Mouse (Mus musculus): ENCODE data around the gene Hist2h2bb. TPM values are rescaled to one million over a fixed set of nuclear protein-coding genes. Genes with fewer than 3 reads are reported as not detected.

The Hist2h2bb gene
- polyA plus RNA-seq, 1 experiment = 3.6 TPM

DNA sequence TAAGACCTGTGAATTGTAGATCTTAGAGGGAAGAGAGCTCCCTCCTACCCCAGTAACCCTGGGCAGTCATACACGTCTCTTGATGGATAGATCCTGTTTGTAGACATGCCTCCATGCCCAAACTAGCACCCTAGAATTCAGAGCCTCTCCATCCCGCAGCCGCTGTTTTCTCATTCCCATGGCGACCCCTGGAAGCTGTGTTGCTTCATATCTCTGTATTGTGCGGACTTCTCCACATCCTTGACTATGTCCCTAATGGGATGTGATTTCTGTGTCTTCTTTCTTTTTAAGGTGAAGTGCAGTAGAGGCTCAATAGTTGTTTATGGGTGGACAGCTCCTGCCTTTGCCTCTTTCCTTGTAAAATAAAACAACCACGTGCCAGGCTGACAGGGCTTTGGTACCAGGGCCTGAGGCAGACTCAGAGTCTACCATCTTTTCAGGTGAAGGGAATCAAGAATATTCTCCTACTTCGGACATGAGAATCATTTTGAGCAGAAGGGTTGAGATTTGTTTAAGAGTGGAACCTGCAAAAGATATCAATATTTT, 5.1 kb upstream of the Hist2h2bb start:
- Histone ChIP-seq H3K4me3 (ENCODE audit: insufficient read depth, low read length) (peak overlapping the region; percentile 71), H3K27ac (ENCODE audit: insufficient read depth, low read depth, low read length) (peak overlapping the region; percentile 94), H3K4me1 (ENCODE audit: control insufficient read depth, insufficient read depth, low read length) (peaks cover 28% of the 10 kb centered on the region)
- TF ChIP-seq CTCF (IDR thresholded peaks at IDR 0.05; ENCODE audit: low read depth, low read length) (no peak), POLR2A (IDR thresholded peaks at IDR 0.05; ENCODE audit: borderline replicate concordance, low read depth, low read length) (no peak)

DNA sequence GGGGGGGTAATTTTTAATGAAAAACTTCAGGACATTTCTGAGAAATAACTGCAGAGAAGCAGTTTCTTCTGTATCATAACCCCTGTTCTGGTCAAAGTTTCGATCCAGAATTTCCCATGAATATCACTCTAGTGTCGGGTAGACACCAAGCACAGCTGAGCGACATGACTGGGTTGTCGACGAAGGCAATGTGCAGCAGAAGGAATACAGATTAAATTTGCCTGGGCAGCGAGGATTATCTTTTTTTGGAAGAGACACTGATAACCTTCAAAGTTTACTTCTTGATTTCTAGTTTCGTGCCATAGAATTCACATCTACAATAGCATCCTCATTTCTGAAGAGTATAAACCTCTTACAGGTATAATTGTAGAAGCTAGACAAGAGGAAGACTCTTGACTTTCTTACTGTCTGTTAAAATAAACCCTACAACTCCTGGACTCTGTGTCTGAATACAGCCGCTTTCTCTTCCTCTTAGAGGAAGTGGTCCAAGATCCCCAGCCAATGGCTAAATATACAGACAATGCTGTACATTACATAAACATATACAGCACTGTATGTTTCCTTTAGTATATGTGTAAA, 3.3 kb upstream of the Hist2h2bb start:
- Histone ChIP-seq H3K4me1 (ENCODE audit: control insufficient read depth, insufficient read depth, low read length) (peaks cover 26% of the 10 kb centered on the region), H3K27ac (ENCODE audit: insufficient read depth, low read depth, low read length) (no peak overlapping the region), H3K4me3 (ENCODE audit: insufficient read depth, low read length) (no peak overlapping the region)
- TF ChIP-seq CTCF (IDR thresholded peaks at IDR 0.05; ENCODE audit: low read depth, low read length) (no peak), POLR2A (IDR thresholded peaks at IDR 0.05; ENCODE audit: borderline replicate concordance, low read depth, low read length) (no peak)

DNA sequence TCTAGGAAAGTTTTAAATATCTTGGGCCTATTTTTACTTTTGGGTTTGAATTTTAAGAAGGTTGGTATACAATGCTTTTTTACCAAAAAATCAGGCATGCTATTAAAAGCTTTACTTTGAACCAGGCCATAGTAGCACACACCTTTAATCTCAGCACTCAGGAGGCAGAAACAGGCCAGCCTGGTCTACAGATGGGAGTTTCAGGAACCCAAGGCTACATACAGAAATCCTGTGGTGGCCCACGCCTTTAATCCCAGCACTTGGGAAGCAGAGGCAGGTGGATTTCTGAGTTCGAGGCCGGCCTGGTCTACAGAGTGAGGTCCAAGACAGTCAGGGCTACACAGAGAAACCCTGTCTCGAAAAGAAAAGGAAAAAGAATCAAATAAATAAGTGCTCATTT, 2.0 kb upstream of the Hist2h2bb start:
- no peak for TF ChIP-seq CTCF (IDR thresholded peaks at IDR 0.05; ENCODE audit: low read depth, low read length)
- TF ChIP-seq POLR2A (IDR thresholded peaks at IDR 0.05; ENCODE audit: borderline replicate concordance, low read depth, low read length) = no peak
- no peak overlapping the region for H3K4me3 ChIP-seq (ENCODE audit: insufficient read depth, low read length)
- peaks cover 20% of the 10 kb centered on the region for H3K4me1 ChIP-seq (ENCODE audit: control insufficient read depth, insufficient read depth, low read length)
- 0 out of 2 replicates have a peak overlapping the region, but pooled peaks have one; percentile 24 for H3K27ac ChIP-seq (ENCODE audit: insufficient read depth, low read depth, low read length)

DNA sequence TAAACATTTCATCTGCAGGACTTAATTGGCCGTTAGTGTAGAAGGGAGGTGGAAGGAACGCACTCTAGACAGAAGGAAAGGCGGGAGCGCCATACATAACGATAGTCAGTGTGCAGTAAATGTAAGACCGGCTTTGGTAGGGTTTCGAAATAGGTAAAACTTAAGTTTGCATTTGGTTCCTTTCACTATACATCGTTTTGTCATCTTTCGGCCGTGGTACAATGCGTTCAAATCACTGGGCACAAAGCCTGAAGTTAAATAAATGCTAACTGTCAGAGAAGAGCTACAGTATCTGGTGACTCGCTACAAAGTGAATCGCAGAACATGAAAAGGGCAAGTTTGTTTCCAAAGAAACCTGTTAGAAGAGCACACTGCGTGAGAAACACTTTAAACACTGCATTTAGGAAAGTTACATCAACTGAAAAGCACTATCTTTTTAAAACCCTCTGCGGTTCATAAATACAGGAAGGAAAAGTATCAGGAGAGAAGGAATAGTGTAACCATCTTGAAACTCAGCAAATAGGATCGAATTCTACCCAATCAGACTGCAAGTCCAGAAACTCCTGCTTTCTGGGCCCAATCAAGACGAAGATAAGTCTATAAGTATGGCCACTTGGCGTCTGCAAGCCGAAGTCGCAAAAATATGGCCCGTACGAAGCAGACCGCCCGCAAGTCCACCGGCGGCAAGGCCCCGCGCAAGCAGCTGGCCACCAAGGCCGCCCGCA, 1.3 kb upstream of the Hist2h2bb start, which contains the start of gene Hist2h3b:
Hist2h3b (plus strand) TSS at position 604 of the 725 bp plus-strand sequence.
- Histone ChIP-seq H3K4me3 (ENCODE audit: insufficient read depth, low read length) (peak within 1 kb of the TSS; percentile 69), H3K4me1 (ENCODE audit: control insufficient read depth, insufficient read depth, low read length) (peaks cover 20% of the 10 kb centered on the region), H3K27ac (ENCODE audit: insufficient read depth, low read depth, low read length) (peak within 1 kb of the TSS; percentile 94)
- TF ChIP-seq CTCF (IDR thresholded peaks at IDR 0.05; ENCODE audit: low read depth, low read length) (no peak), POLR2A (IDR thresholded peaks at IDR 0.05; ENCODE audit: borderline replicate concordance, low read depth, low read length) (no peak)

DNA sequence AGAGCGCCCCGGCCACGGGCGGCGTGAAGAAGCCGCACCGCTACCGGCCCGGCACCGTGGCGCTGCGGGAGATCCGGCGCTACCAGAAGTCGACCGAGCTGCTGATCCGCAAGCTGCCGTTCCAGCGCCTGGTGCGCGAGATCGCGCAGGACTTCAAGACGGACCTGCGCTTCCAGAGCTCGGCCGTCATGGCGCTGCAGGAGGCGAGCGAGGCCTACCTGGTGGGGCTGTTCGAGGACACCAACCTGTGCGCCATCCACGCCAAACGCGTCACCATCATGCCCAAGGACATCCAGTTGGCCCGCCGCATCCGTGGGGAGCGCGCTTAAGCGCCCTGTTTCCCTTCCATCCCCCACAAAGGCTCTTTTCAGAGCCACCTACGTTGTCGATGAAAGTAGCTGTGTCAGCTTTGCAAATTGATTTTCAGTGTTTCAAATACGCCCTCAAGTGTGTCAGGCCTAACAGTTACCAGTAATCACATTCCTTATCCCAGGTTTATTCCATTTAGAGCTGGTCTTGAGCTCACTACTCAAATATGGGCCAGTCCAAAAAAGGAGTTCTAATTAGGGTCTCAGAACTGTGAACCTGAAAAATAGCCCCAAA, 675 bp upstream of the Hist2h2bb start:
- H3K4me3 ChIP-seq (ENCODE audit: insufficient read depth, low read length) = peak overlapping the region; percentile 69
- peaks cover 20% of the 10 kb centered on the region for H3K4me1 ChIP-seq (ENCODE audit: control insufficient read depth, insufficient read depth, low read length)
- peak overlapping the region; percentile 94 for H3K27ac ChIP-seq (ENCODE audit: insufficient read depth, low read depth, low read length)

DNA sequence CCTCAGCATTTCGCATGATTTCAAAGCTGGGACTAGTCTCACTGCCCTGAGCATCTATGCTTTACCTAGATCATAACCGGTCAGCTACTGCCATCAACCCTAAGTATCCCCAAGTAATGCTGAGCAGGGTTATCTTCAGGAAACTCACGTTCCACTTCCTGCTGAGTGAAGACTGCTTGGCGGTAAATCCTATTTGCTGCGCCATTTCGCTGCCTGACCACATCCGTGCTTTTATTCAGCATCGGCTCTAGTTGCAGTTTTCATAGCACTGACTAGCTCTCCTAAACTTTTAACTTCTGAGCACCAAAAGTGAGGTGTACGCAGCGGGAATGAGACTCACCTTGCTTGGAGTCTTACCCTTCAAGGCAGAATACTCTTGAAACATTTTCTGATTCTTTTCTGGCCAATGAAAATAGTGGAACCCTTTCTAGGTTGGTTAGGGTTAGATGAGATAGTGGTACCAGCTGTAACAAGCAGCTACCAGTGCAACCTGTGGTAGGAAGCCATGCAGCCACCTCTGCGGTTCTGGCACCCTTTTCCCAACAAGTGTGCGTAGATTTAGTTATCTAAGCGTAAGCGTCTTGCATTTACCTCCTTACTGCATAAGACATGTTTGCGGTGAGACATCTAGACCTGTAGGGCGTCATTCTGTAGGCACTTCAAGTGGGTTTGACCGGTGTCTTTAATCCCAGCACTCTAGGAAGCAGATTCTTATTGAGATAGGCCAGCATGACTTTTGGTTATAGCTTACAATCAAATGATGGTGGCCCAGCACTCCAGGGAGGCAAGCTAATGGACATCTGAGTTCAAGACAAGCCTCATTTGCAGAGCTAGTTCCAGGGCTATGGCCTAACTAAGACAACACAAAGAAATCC, 4.3 kb downstream of the Hist2h2bb start:
- TF ChIP-seq CTCF (IDR thresholded peaks at IDR 0.05; ENCODE audit: low read depth, low read length) (no peak), POLR2A (IDR thresholded peaks at IDR 0.05; ENCODE audit: borderline replicate concordance, low read depth, low read length) (no peak)
- Histone ChIP-seq H3K4me1 (ENCODE audit: control insufficient read depth, insufficient read depth, low read length) (0 out of 2 replicates have a peak, but pooled peaks cover 2% of the 10 kb centered on the region), H3K27ac (ENCODE audit: insufficient read depth, low read depth, low read length) (no peak overlapping the region), H3K4me3 (ENCODE audit: insufficient read depth, low read length) (no peak overlapping the region)

DNA sequence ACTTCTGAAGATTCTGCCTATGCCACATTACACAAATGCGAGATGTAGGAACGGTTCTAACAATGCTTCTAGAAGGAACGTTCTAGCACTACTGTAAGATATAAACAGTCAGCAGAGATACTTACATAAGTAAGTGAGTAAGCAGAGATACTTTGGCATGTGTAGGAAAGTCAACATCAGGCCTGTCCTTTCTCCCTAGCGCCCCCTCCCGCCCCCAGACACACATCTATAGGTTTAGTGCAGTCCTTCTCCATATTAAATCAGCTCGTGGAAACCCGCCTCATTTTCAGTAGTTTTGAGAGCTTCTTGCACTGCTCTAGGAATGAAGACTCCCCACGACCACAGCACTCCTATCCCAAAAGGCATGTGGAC, 7.9 kb downstream of the Hist2h2bb start:
- H3K4me3 ChIP-seq (ENCODE audit: insufficient read depth, low read length) = peak overlapping the region; percentile 70
- TF ChIP-seq CTCF (IDR thresholded peaks at IDR 0.05; ENCODE audit: low read depth, low read length) (no peak), POLR2A (IDR thresholded peaks at IDR 0.05; ENCODE audit: borderline replicate concordance, low read depth, low read length) (no peak)
- 0 out of 2 replicates have a peak, but pooled peaks cover 2% of the 10 kb centered on the region for H3K4me1 ChIP-seq (ENCODE audit: control insufficient read depth, insufficient read depth, low read length)
- no peak overlapping the region for H3K27ac ChIP-seq (ENCODE audit: insufficient read depth, low read depth, low read length)

DNA sequence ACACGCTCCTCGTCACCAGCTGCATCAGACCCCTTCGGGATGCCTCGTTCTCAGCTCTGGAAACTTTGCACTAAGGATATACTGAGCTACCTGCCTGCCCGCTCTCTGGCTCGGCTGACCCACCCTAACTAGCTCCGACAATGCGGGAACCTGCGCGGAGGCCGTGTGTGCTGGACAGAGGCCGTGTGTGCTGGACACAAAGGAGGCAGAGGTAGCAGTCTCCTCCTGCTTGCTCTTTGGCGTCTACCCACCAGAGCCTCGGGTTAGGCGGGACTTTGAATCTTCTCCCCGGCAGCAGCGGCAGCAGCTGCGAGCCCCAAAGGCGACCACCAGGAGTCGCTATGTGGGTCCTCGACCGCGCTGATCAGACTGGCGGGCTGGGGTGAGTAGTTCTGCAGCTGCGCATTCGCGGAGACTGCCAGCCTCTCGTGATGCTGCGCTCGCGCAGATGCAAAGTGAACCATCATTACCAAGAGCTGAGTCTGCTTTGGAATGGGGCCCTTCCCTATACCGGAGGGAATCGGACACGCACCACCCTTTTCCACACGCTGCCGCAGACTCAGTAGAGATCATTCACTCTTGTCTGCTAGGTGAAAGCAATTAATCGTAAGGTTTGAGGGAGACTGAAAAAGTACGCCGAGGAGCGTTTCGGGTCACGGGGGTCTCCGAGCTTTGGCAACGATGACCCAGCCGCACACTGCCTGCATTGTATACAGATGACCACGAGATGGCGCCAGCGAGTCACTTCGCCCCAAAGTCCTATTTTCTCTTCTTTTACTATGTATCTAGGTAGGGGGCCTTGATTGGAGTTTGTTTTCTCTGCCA, 8.5 kb downstream of the Hist2h2bb start:
- H3K4me1 ChIP-seq (ENCODE audit: control insufficient read depth, insufficient read depth, low read length) = 0 out of 2 replicates have a peak, but pooled peaks cover 2% of the 10 kb centered on the region
- H3K27ac ChIP-seq (ENCODE audit: insufficient read depth, low read depth, low read length) = peak overlapping the region; percentile 31
- peak; percentile 67 for TF ChIP-seq CTCF (IDR thresholded peaks at IDR 0.05; ENCODE audit: low read depth, low read length)
- TF ChIP-seq POLR2A (IDR thresholded peaks at IDR 0.05; ENCODE audit: borderline replicate concordance, low read depth, low read length) = no peak
- peak overlapping the region; percentile 70 for H3K4me3 ChIP-seq (ENCODE audit: insufficient read depth, low read length)

Data from bone marrow macrophage, adult 2 months (primary cell).